Mouse (Mus musculus): ENCODE measurements around the gene Gabrg3.
"Not testable (repeated sequence)": the region's sequence is repeated elsewhere in the genome, so short reads cannot be mapped to it uniquely, and the experiment has no call there.

- TF ChIP-seq CTCF (IDR thresholded peaks at IDR 0.05; ENCODE audit: low read depth, low read length); POLR2A (IDR thresholded peaks at IDR 0.05; ENCODE audit: borderline replicate concordance, low read depth, low read length): not testable (repeated sequence)
These were observed 211.0 kb downstream of the Gabrg3 start for GRCm38 (mm10) chr7:57175891-57176545.
